Mouse (Mus musculus) G1E (cell line): ENCODE measurements around the gene Kcnab1.

Experiments used
- CTCF ChIP-seq: IDR thresholded peaks from 2 replicates; pipeline ENCODE4 v1.5.1; 2012; ENCODE audit warnings: low read depth, low read length, inconsistent platforms, mixed read lengths
- GATA2 ChIP-seq: IDR thresholded peaks from 2 replicates; pipeline ENCODE4 v1.6.1; 2012; ENCODE audit warnings: low read depth, low read length, inconsistent platforms, borderline replicate concordance

- TF ChIP-seq CTCF, result no peak
- TF ChIP-seq GATA2, result no peak
Measured at GRCm38 (mm10) chr3:65138739-65139138, 29.6 kb downstream of the Kcnab1 start.
